Mouse (Mus musculus): ENCODE data around the gene Rnf180. TPM values are rescaled to one million over a fixed set of nuclear protein-coding genes. Genes with fewer than 3 reads are reported as not detected.

Gene Rnf180
- total RNA-seq, 4 experiments from 2014 or later = 14.7 to 20.2 (median 15.4) TPM

GRCm38 (mm10) chr13:105250767-105251166 lies 43.8 kb downstream of the Rnf180 start:
- DNase-seq (ENCODE audit: low spot score in 2 of 2) = no peak

- DNase-seq (ENCODE audit: low spot score in 2 of 2) = no peak
Observed at GRCm38 (mm10) chr13:105250264-105250663, 44.4 kb downstream of the Rnf180 start.

GRCm38 (mm10) chr13:105249599-105249998 lies 45.0 kb downstream of the Rnf180 start:
- no peak for DNase-seq (ENCODE audit: low spot score in 2 of 2)

DNA sequence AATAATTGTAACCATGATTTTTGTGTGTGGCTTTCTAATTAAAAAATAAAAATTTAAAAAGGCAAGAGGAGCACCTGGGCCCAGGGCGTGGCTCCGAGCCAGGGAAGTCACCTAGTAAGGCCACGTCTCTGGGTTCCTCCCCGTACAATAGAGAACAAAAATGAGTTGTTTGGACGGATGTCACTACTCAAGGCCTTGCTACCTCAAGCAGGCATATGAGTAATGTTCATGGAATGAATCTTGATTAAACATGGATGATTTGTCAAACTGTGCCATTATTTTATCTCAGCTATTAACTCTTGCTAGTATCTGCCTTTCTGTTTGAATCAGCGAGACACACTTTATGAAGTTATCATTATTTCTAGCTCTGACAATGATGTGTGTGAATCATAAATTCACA lies 46.9 kb downstream of the Rnf180 start:
- DNase-seq (ENCODE audit: low spot score in 2 of 2) = no peak

GRCm38 (mm10) chr13:105240810-105241209 lies 53.8 kb downstream of the Rnf180 start:
- no peak for DNase-seq (ENCODE audit: low spot score in 2 of 2)

GRCm38 (mm10) chr13:105227126-105227525 lies 67.5 kb downstream of the Rnf180 start:
- DNase-seq (ENCODE audit: low spot score in 2 of 2) = no peak

DNA sequence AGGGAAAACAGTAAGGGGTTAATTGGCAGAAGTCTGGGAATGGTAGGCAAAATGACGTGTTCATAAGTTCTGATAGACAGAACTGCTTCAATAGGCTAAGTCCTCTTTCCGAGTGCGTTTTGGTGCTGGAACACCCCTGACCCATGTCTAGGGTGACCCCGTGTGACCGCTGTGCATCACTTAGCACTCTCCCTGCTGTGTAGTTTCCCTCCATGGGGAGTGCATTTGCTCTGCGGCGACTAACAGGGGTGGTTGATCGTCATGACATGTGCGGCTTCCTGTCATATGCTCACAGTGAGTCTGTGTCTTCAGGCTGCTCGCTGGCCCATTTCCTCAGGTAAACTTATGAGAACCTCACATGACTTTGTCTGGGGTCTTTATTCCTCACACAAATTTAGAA lies 70.6 kb downstream of the Rnf180 start:
- DNase-seq (ENCODE audit: low spot score in 2 of 2) = no peak

GRCm38 (mm10) chr13:105223147-105223546 lies 71.5 kb downstream of the Rnf180 start:
- DNase-seq (ENCODE audit: low spot score in 2 of 2) = no peak

DNA sequence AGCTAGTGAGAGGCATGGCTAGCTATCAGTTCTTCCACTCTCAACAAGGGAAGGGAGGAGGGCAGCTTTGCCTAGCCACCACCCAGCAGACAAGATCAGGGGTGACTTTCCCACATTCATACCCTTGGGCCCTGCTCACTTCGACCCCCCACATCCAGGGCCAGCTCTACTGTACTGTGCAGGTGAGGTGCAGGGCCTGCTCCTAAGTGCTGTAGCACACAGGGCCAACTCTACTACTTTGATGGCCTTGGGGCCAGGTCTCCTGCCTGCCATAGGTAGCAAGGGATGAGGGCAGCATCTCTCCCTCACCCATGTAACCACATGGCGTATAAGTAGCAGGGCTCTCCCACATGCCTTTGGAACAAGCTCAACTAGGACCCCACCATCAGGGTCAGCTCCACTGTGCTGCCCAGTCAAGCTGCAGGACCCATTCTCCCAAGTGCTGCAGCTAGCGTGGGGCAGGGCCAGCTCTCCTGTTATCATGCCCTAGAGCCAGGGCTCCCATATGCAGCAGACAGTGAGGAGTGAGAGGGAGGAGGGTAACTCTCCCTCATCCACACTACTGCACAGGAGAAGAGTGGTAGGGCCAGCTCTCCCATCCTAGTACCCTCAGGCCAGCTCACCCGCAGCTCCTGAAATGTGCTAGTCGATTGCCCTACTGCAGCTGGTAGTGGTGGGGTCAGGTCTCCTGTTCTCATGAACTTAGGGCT lies 72.4 kb downstream of the Rnf180 start:
- no peak for DNase-seq (ENCODE audit: low spot score in 2 of 2)

GRCm38 (mm10) chr13:105210746-105211145 lies 83.9 kb downstream of the Rnf180 start:
- DNase-seq (ENCODE audit: low spot score in 2 of 2) = no peak

GRCm38 (mm10) chr13:105203851-105204250 lies 90.8 kb downstream of the Rnf180 start:
- DNase-seq (ENCODE audit: low spot score in 2 of 2) = no peak

DNA sequence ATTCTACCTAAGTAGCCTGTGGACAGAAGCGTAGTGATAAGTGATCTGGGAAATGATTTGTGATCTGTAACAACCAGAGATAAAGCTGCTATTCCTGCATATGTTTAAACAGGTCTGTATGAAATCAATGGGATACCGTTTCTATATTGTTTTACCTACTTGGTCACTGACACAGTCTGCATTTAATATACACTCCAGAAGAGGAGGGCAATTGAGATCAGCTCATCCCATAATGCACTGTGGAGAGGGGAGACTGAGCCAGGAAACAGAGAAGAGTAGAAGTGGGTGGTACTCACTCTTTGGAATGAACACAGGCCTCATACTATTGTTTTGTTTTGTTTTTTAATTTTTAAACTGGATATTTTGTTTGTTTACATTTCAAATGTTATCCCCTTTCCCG lies 96.0 kb downstream of the Rnf180 start:
- DNase-seq (ENCODE audit: low spot score in 2 of 2) = no peak

DNA sequence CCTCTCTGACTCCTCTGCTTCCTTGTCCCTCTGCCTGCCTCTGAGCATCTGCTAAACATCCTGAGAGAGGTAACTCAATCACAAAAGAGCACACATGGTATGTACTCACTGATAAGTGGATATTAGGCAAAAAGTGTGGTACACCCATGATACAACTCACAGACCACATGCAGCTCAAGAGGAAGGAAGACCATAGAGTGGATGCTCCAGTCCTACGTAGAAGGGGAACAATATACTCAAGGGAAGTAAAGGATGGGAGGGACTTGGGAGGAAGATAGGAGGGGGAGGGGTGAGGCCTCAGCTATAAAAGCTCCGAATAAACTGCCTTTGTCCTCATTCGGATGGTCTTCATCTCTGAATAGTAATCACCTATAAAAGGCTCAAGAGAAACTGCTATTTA lies 96.6 kb downstream of the Rnf180 start:
- DNase-seq (ENCODE audit: low spot score in 2 of 2) = no peak

- DNase-seq (ENCODE audit: low spot score in 2 of 2) = no peak
Observed at GRCm38 (mm10) chr13:105193583-105193982, 101.0 kb downstream of the Rnf180 start.

- no peak for DNase-seq (ENCODE audit: low spot score in 2 of 2)
Observed at GRCm38 (mm10) chr13:105188730-105189129, 105.9 kb downstream of the Rnf180 start.

GRCm38 (mm10) chr13:105180781-105181180 lies 113.8 kb downstream of the Rnf180 start:
- no peak for DNase-seq (ENCODE audit: low spot score in 2 of 2)

- DNase-seq (ENCODE audit: low spot score in 2 of 2) = no peak
Observed at GRCm38 (mm10) chr13:105165441-105165840, 129.2 kb downstream of the Rnf180 start.

DNA sequence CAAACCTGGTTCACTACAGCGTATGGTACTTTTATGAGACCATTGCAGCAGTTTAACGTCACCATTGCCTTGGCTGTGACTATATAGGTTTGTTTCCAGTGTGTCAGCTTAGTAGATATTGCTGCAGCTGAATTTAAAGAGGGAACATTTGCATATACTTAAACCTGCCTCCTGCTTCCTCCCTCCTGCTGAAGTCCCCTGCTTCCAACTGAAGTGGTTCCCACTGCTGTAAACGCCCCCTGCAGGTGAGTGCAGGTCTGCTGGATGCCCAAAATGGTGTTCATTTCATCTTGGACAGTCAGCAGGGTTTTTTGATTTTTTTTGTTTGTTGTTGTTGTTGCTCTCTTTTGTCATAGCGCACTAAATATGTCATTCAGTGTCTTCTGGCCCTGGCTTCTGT lies 140.7 kb downstream of the Rnf180 start:
- peak in 1 of 2 experiments; percentile 17 for DNase-seq (ENCODE audit: low spot score in 2 of 2)

- no peak for DNase-seq (ENCODE audit: low spot score in 2 of 2)
Observed at GRCm38 (mm10) chr13:105150006-105150405, 144.6 kb downstream of the Rnf180 start.

DNA sequence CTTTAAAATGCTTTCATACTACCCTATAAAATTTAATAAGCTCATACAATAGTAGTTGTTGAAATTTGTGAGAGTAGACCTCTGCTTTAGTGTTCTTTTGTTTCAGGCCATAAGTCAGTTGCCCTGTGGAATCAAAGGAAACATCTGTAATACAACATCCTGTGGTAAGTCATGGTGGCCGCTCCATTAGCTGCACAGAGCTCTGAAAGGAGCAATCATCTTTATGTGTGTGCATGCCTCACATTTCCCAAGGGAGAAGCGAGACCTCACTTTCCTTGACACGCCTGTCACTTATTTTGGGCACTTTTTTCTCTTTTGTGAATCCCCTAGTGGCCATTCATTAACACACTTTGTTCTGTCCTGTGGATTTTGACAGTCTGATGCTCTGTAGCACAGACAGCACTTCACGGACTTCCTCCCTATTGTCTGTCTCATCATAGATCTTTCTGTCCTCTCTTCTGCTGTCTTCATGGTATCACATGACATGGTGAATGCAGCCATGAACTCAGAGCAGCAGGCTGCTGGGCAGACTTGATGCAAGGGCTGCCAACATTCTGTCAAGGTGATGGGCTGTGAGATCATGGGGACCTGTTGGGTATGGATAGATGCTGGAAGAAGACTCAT lies 146.7 kb downstream of the Rnf180 start:
- DNase-seq (ENCODE audit: low spot score in 2 of 2) = no peak

GRCm38 (mm10) chr13:105146827-105147226 lies 147.8 kb downstream of the Rnf180 start:
- no peak for DNase-seq (ENCODE audit: low spot score in 2 of 2)

GRCm38 (mm10) chr13:105139881-105140280 lies 154.7 kb downstream of the Rnf180 start:
- no peak for DNase-seq (ENCODE audit: low spot score in 2 of 2)

DNA sequence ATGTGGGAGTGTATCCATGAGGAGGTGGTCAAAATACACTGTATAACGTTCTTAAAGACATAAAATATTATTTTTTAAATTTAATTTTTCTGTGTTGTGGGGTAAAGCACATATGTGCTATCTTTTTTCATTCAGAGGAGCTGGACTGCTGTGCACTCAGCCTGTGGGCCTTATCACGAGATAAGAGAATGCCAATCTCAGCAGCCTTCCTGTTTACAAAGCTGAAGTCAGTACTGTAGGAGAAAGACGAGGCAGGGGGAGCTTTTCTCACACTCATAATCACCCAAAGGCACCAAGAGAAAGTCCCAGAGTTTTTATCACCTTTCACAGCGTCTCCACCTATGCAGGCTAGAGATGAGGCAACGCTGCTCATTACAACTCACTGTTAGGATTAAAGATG lies 160.2 kb downstream of the Rnf180 start:
- DNase-seq (ENCODE audit: low spot score in 2 of 2) = no peak
